Mouse (Mus musculus): Measurements from ENCODE around the gene Slc15a2. TPM values are rescaled to one million over a fixed set of nuclear protein-coding genes. Genes with fewer than 3 reads are reported as not detected.

Gene Slc15a2
- polyA plus RNA-seq (2012): 0.61 and 1.1 TPM in 2 replicates

DNA sequence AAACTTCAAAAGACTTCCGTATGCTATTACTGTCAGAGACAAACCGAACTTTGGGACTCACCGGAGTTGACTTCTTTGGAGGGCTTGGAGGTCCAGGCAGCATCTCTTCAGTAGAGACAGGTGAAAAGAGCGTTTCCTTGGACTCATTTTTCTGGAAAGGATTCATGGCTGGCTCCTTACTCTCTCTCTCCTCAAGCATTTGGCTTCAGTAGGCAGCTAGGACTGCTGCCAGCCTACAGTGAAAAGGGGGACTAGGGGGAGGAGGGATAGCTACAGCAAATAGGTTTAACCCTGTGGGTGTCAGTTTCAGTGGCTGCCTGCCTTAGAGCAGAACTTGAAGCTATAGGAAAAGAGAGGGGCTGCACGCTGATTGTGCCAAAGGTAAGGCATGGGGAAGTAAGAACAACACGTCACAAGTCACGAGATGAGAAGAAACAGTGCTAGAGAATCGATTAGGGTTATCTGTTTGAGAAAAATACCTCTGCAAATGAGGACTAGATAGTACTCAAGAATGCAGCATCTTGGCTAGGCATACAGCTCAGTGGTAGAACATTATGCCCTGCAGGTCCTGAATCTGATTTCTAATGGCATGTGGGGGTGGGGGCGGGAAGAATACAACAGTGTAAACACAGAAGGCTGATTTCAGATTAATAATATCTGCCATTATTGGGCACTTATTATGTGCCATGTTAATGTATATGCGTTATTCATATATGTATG, at the start of gene Slc15a2:
Gene Slc15a2 (minus strand): TSS at position 369 of the 720 bp plus-strand sequence.
- no peak for TF ChIP-seq GATA1 (IDR thresholded peaks at IDR 0.05; ENCODE audit: low read length)

DNA sequence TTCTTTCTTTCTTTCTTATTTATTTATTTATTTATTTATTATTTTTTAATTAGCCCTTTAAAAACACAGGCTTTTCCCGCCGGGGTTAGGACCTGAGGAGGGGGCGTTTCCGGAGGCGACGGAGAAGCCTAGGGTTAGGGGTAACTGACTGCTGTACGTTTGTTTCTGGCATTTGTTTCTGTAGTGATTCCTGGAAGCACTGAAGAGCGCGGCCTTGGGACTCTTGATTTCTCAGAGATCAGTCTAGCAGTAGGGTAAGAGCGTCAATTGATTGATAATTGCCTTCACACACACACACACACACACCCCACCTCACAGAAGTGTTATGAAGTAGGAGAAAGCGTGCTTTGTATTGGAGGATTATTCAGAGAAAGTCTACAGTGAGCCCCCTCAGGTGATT, 44.1 kb upstream of the Slc15a2 start:
- TF ChIP-seq GATA1 (IDR thresholded peaks at IDR 0.05; ENCODE audit: low read length): no peak

DNA sequence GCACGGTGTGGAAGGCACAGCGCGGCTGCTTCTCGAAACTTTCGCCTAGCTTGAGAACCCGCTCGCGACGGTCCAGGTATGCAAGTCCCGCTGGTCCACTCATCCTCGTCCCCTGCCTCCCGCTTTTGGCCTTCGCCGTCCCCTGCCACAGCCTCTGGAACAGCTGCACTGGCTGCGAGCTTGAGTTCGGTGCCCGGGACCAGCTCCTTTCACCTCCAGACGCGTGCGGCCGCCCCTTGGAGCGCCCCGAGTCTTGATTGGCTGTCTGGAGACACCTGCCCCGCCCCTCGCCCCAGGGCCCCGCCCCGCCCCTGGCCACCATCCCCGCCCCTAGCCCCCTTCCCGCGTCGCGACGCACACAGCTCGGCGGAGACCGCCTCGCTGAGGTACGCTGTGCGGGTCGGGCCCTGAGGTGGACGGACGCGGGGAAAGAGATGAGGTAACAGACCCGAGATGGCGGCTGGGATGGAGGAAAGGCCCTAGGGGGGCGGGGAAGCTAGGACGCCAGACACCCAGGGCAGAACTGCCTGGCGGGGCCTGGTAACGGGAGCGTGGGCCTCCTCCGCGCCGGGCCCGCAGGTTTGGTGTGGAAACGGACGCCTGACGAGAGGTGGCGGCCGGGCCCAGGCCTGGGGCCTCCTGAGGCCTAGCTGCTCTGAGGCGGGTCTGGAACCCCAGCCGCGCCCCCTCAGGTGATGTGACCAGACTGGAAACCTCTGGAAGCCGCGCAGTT, 43.5 kb upstream of the Slc15a2 start, which contains the start of gene Iqcb1:
Gene Iqcb1 (plus strand): TSS at position 332 of the 733 bp plus-strand sequence.
- no peak for TF ChIP-seq GATA1 (IDR thresholded peaks at IDR 0.05; ENCODE audit: low read length)

DNA sequence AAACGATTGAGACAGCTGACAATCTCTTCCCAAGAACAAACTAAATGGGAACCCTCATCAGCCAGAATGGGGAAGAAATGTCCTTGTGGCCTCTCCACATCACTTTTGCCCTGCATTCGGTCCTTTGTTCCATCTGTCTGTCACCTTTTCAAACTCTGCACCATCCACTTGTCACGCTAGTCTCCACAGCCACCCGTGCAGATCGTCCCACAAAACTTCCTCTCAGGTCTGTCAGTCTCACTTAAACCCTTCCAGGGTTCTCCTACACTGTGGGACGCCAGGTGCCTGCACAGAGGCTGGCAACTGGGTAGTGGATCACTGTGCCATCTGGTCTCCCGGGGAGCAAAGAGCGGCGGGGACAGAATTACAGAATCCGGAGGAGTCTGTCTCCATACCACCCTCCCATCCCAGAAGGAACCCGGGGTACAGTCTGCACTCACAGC, 42.9 kb upstream of the Slc15a2 start:
- TF ChIP-seq GATA1 (IDR thresholded peaks at IDR 0.05; ENCODE audit: low read length): no peak

DNA sequence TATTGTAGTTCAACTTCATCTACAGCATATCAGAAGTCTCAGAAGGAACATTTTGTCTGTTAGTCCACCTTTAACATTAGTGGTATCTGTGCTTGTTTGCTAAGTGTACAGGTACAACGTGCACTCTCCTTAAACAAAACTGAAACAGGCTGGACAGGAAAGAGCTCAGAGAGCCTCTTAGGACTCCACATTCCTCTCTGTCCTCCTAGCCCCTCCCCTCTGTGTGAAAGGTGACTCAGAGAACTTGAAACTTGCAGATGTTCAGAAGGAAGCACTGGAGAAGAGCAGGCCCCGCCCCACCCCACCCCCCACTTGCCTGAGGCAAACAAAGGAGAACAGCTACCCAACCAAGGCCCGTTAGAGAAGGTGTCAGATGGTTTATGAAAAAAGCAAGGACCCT, 36.7 kb upstream of the Slc15a2 start:
- TF ChIP-seq GATA1 (IDR thresholded peaks at IDR 0.05; ENCODE audit: low read length): no peak

DNA sequence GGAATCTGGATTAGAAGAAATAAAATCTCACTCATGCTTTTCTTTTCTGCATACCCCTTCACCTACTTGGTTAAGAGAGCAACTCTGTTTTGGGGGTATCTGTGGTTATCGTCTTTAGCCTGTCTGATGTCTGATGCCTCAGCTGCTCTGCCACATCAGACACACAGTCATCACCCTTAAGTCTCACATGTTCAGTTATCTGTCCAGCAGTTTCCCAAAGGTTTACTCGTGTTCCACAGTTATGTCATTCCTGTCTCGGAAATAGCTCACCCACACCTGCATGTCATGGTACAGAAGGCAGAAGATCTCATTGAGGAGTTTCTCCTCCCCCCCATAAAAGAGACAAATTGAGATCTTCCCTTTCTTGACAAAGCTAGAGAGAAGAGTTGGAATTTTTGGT, 36.0 kb upstream of the Slc15a2 start:
- TF ChIP-seq GATA1 (IDR thresholded peaks at IDR 0.05; ENCODE audit: low read length): no peak

DNA sequence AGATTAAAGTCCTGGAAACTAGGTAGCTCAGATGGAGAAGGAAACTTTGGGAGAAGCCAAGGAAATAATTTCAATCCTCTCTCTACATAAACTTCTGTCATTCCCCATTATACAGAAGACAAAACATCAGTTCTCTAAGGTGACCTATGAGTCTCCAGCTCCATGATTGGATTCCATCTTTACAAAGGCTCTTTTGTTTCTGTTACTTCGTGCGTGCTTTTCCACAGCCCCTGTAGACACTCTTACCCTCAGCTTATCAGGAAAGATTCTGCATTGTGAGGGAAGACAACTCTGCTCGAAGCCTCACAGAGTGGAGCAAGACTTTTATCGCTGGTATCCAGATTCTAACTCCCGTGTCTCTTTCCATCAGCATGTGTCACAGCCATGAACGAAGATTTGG, 35.3 kb upstream of the Slc15a2 start:
- no peak for TF ChIP-seq GATA1 (IDR thresholded peaks at IDR 0.05; ENCODE audit: low read length)

DNA sequence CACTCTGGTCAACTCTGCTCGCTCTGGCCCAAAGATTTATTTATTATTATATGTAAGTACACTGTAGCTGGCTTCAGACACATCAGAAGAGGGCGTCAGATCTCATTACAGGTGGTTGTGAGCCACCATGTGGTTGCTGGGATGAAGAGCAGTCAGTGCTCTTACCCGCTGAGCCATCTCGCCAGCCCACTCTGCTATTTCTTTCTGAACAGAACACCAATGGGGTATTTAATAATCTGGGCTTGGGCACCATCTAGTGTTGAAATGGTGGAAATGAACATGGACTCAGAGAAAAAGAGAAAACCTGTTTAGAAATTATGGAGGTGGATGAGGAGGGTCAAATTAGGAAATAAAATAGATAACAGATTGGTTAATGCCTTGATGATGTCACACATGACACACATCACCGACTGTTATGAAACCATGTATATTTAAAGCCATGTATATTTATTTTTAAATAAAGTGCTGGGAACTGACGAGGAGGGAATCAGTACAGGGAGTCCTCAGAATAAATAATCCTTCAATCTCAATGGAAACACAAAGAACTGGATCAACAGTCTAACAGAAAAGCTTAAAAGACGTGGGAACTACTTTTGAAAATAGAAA, 32.7 kb upstream of the Slc15a2 start:
- TF ChIP-seq GATA1 (IDR thresholded peaks at IDR 0.05; ENCODE audit: low read length): no peak

DNA sequence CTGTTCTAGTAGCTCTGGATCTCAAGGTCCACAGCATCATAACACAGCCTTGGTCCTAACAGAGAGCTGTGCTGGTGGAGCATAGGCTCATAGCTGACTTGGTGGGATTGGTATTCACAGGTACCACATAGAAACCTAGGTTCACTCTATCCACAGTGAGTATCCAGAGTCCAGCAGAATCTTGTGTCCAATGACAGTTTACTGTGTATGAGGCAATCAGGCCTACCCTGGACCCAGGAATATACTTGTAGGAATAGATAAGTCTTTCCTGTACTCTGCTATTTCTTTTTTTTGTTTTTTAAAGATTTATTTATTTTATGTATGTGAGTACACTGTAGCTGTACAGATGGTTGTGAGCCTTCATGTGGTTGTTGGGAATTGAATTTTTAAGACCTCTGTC, 32.2 kb upstream of the Slc15a2 start:
- TF ChIP-seq GATA1 (IDR thresholded peaks at IDR 0.05; ENCODE audit: low read length): no peak

DNA sequence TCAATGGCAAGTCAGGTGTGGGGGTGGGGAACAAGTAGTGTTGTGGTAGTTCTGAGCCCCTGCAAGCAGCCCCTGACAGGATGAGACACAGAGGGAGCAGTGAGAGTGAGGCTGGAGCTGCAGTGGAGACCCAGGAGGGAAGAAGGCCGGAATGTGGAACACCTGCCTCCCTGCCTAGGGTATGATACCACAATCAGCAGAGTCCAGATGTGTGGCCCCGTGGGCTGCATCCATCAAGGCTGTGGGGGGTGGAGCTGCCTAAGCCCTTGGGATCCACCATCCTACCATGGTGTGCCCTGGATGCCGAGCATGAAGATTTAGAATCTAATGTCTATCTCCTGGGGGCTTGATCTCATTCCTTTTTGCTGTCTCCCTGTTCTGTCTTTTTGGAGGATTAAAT, 28.9 kb upstream of the Slc15a2 start:
- TF ChIP-seq GATA1 (IDR thresholded peaks at IDR 0.05; ENCODE audit: low read length): no peak

DNA sequence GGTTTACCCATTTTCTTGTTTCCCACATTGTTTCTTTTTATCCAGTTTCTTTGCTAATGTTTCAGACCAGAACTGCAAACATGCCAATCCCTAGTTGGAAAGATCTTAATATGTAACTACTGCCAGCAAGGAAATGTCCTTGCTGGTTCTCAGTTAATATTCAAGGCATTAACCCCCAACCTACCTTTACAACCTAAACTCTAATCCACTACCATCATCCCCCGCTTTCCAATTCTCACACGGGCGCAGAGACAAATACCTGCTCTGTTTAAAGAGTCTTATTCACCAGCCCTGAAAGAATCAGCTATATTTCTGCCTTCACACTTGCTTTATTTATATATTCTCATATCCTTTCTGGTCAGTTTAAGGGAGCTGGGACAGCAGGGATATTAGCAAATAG, 23.9 kb upstream of the Slc15a2 start:
- no peak for TF ChIP-seq GATA1 (IDR thresholded peaks at IDR 0.05; ENCODE audit: low read length)

DNA sequence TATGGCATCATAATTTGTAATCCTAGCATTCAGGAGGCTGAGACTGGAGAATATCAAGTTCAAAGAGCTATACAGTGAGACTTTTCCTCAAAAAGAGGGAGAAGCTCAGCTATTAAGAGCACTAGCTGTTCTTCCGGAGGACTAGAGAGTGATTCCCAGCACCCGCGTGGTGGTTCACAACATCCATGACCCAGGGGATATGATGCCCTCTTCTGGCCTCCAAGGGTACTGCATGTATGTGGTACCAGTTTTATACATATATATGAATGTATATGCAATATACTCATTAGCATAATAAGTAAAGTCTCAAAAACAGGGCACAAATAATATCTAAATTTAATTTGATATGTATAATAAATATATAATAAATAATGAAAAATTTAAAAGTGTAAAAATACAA, 17.6 kb upstream of the Slc15a2 start:
- TF ChIP-seq GATA1 (IDR thresholded peaks at IDR 0.05; ENCODE audit: low read length): no peak

DNA sequence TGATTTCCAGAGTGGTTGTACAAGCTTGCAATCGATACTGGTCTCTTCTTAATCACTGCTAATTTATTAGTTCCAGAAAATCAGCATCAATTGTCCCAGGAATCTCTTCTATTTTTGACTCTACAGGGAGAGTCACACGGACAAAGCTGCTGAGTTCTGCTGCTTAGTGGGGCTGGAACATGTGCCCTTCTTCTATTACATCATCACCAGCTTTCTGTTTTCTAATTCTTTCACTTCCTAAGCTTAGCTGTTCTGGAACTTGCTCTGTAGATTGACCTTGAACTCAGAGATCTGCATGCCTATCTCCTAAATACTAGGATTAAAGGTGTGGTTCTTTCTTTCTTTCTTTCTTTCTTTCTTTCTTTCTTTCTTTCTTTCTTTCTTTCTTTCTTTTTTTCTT, 13.6 kb upstream of the Slc15a2 start:
- no peak for TF ChIP-seq GATA1 (IDR thresholded peaks at IDR 0.05; ENCODE audit: low read length)

DNA sequence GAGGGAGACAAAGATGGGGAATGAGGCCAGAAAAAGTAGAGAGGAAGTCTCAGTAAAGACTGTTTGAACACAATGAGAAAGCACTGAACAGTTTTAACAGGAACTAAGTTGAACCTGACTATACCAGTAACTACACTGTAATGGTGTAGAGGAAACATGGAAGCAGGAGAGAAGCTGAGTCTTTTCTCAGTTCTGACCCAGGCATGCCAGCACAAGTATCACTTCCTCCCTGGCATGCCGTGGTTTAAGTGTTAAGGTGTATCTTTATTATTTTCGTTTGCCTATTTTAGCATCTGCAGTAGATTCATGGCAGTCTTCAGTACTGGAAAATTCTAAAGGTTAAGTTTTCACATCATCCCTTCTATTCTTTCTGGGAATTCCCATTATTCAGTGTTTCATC, 10.2 kb upstream of the Slc15a2 start:
- TF ChIP-seq GATA1 (IDR thresholded peaks at IDR 0.05; ENCODE audit: low read length): no peak

DNA sequence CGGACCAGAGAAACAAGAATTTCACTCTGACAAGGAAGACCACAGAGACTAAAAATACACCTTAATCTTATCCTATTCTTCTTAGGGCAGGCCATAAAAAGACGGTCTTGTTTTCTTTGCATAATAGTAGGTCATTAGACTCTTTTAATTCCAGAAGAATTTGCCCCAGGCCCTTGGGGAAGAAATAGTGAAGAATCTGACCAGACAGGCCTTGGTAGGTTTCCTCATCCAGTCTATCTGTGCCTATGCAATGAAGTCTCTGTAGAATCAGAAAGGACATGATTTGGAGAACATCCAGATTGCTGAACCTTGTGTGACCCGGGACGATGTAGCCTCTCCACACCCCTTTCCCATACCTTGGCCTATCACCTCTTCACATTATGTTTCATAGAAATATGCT, 5.4 kb upstream of the Slc15a2 start:
- no peak for TF ChIP-seq GATA1 (IDR thresholded peaks at IDR 0.05; ENCODE audit: low read length)

DNA sequence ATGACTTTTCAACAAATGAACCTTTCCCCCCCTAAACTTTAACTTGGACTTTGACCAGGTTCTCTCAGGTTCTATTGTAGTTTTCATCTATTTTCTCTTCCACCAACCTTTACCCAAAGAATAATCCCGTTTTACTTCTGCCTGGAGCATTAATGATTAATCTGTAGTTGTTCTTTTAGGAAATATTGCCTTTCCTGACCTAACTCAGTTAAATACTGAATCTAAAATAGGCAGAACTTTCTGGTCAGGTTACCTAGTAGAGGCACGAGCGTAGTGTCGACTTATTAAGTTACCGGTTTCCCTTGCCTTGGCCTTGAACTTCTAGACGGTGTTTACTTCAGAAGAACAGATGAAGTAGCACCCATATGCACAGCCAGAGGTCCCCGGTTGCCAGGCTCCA, 1.7 kb upstream of the Slc15a2 start:
- TF ChIP-seq GATA1 (IDR thresholded peaks at IDR 0.05; ENCODE audit: low read length): no peak
